Mouse (Mus musculus): ENCODE results near the gene Naa35. TPM values are rescaled to one million over a fixed set of nuclear protein-coding genes. Genes with fewer than 3 reads are reported as not detected.

The Naa35 gene
- polyA plus RNA-seq, 1 experiment, result 46.5 TPM

DNA sequence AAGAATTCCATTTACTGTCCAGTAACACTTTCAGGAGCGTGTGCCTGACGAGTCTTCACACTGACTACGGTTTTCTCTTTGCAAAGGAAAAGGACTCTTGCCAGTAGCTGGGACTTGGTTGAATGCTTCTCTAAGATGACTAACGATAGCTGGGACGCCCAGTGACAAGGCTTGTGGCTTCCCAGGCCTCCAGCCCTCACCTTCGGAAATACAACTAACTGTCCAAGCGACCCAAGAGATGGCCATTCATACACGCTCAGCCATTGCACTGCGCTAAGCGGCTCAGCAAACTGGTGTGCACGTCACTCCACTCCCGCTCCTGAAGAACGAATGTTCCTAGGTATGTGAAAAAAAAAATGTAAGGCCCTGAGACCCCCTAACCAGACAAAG lies 89.7 kb downstream of the Naa35 start:
- no peak overlapping the region for H3K27ac ChIP-seq (ENCODE audit: control insufficient read depth, insufficient read depth, low read depth, low read length)

GRCm38 (mm10) chr13:59675151-59676011 lies 90.3 kb downstream of the Naa35 start, which contains the start of gene Golm1:
Gene Golm1 (minus strand): TSS chr13:59675811.
- Histone ChIP-seq H3K27ac (ENCODE audit: control insufficient read depth, insufficient read depth, low read depth, low read length) (no peak within 1 kb of the TSS), H3K4me3 (ENCODE audit: control insufficient read depth, low read depth, low read length) (peak within 1 kb of the TSS; percentile 89), H3K4me1 (ENCODE audit: control insufficient read depth, insufficient read depth, low read length) (peaks cover 13% of the 10 kb centered on the region), H3K27me3 (ENCODE audit: control insufficient read depth, insufficient read depth, low read length) (peaks cover 4% of the 10 kb centered on the region), H3K36me3 (ENCODE audit: control insufficient read depth, insufficient read depth, low read length) (no peaks in the 10 kb centered on the region)
- TF ChIP-seq CTCF (IDR thresholded peaks at IDR 0.05; ENCODE audit: control insufficient read depth, insufficient read depth, insufficient replicate concordance, low read depth, low read length), result no peak
- TF ChIP-seq POLR2A (IDR thresholded peaks at IDR 0.05; ENCODE audit: control insufficient read depth, low read depth, low read length), result no peak

More for the DNA sequence above, 89.7 kb downstream of the Naa35 start:
- H3K4me3 ChIP-seq (ENCODE audit: control insufficient read depth, low read depth, low read length), result peak overlapping the region; percentile 1; the same call in 1 of the 2 replicates
- no peak for TF ChIP-seq POLR2A (IDR thresholded peaks at IDR 0.05; ENCODE audit: control insufficient read depth, low read depth, low read length)
- no peak for TF ChIP-seq CTCF (IDR thresholded peaks at IDR 0.05; ENCODE audit: control insufficient read depth, insufficient read depth, insufficient replicate concordance, low read depth, low read length)
- peaks cover 13% of the 10 kb centered on the region for H3K4me1 ChIP-seq (ENCODE audit: control insufficient read depth, insufficient read depth, low read length)
- peaks cover 4% of the 10 kb centered on the region for H3K27me3 ChIP-seq (ENCODE audit: control insufficient read depth, insufficient read depth, low read length)
- H3K36me3 ChIP-seq (ENCODE audit: control insufficient read depth, insufficient read depth, low read length), result no peaks in the 10 kb centered on the region

GRCm38 (mm10) chr13:59676316-59677229 lies 91.5 kb downstream of the Naa35 start:
- H3K36me3 ChIP-seq (ENCODE audit: control insufficient read depth, insufficient read depth, low read length), result no peaks in the 10 kb centered on the region

DNA sequence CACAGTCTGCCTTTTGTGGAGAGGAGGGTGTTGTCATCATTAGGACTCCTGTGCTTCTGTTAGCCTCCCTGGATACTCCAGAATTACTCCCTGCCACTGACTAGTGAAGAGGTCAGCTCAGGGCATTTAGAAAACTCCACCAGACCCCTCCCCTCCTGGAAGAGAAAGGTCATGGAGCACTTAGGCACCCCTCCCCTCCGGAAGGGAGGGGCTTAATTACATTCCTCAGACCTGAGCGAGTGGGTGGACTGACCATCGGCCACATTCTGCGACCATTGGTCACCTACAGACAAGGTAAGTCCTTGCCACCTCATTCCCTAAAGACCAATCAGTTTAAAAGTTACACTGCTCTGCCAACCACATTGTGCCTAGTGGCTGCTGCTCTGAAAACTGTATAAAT lies 94.2 kb downstream of the Naa35 start:
- H3K27me3 ChIP-seq (ENCODE audit: control insufficient read depth, insufficient read depth, low read length), result peaks cover 4% of the 10 kb centered on the region
- no peak overlapping the region for H3K4me3 ChIP-seq (ENCODE audit: control insufficient read depth, low read depth, low read length)
- peaks cover 17% of the 10 kb centered on the region for H3K4me1 ChIP-seq (ENCODE audit: control insufficient read depth, insufficient read depth, low read length)
- TF ChIP-seq POLR2A (IDR thresholded peaks at IDR 0.05; ENCODE audit: control insufficient read depth, low read depth, low read length), result no peak
- TF ChIP-seq CTCF (IDR thresholded peaks at IDR 0.05; ENCODE audit: control insufficient read depth, insufficient read depth, insufficient replicate concordance, low read depth, low read length), result no peak
- no peaks in the 10 kb centered on the region for H3K36me3 ChIP-seq (ENCODE audit: control insufficient read depth, insufficient read depth, low read length)
- no peak overlapping the region for H3K27ac ChIP-seq (ENCODE audit: control insufficient read depth, insufficient read depth, low read depth, low read length)

More at GRCm38 (mm10) chr13:59676316-59677229, 91.5 kb downstream of the Naa35 start:
- Histone ChIP-seq H3K4me1 (ENCODE audit: control insufficient read depth, insufficient read depth, low read length) (peaks cover 17% of the 10 kb centered on the region), H3K27ac (ENCODE audit: control insufficient read depth, insufficient read depth, low read depth, low read length) (no peak overlapping the region), H3K4me3 (ENCODE audit: control insufficient read depth, low read depth, low read length) (no peak overlapping the region), H3K27me3 (ENCODE audit: control insufficient read depth, insufficient read depth, low read length) (peaks cover 4% of the 10 kb centered on the region)
- TF ChIP-seq CTCF (IDR thresholded peaks at IDR 0.05; ENCODE audit: control insufficient read depth, insufficient read depth, insufficient replicate concordance, low read depth, low read length) (no peak), POLR2A (IDR thresholded peaks at IDR 0.05; ENCODE audit: control insufficient read depth, low read depth, low read length) (no peak)

DNA sequence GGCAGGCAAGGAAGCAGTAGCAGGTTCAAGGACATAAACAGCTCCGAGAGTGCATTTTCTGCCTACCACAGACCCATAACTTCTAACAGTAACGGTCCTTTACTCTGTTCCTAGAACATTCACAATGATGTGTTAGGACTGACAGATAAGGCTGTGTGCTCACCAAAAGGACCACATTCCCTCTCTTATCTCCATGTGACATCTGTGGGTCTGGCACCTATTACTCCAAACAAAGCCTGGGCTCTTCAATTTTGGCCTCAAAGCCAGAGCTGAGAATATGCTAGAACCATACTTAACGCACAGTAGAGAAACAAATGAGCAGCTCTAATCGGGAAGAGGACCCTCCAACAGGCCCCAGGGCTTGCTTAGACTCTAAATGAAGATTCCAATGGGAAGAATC lies 94.8 kb downstream of the Naa35 start:
- no peak overlapping the region for H3K27ac ChIP-seq (ENCODE audit: control insufficient read depth, insufficient read depth, low read depth, low read length)
- H3K4me3 ChIP-seq (ENCODE audit: control insufficient read depth, low read depth, low read length), result no peak overlapping the region
- TF ChIP-seq CTCF (IDR thresholded peaks at IDR 0.05; ENCODE audit: control insufficient read depth, insufficient read depth, insufficient replicate concordance, low read depth, low read length) (no peak), POLR2A (IDR thresholded peaks at IDR 0.05; ENCODE audit: control insufficient read depth, low read depth, low read length) (no peak)
- H3K27me3 ChIP-seq (ENCODE audit: control insufficient read depth, insufficient read depth, low read length), result peaks cover 4% of the 10 kb centered on the region
- H3K4me1 ChIP-seq (ENCODE audit: control insufficient read depth, insufficient read depth, low read length), result peaks cover 15% of the 10 kb centered on the region
- no peaks in the 10 kb centered on the region for H3K36me3 ChIP-seq (ENCODE audit: control insufficient read depth, insufficient read depth, low read length)

- Histone ChIP-seq H3K4me1 (ENCODE audit: control insufficient read depth, insufficient read depth, low read length) (peaks cover 12% of the 10 kb centered on the region), H3K4me3 (ENCODE audit: control insufficient read depth, low read depth, low read length) (no peak overlapping the region), H3K27me3 (ENCODE audit: control insufficient read depth, insufficient read depth, low read length) (no peaks in the 10 kb centered on the region), H3K36me3 (ENCODE audit: control insufficient read depth, insufficient read depth, low read length) (no peaks in the 10 kb centered on the region), H3K27ac (ENCODE audit: control insufficient read depth, insufficient read depth, low read depth, low read length) (no peak overlapping the region)
- TF ChIP-seq POLR2A (IDR thresholded peaks at IDR 0.05; ENCODE audit: control insufficient read depth, low read depth, low read length) (no peak), CTCF (IDR thresholded peaks at IDR 0.05; ENCODE audit: control insufficient read depth, insufficient read depth, insufficient replicate concordance, low read depth, low read length) (no peak)
Observed at GRCm38 (mm10) chr13:59682629-59683028, 97.6 kb downstream of the Naa35 start.

GRCm38 (mm10) chr13:59685236-59685635 lies 100.2 kb downstream of the Naa35 start:
- H3K27ac ChIP-seq (ENCODE audit: control insufficient read depth, insufficient read depth, low read depth, low read length), result no peak overlapping the region; the same call in 1 of the 2 replicates
- no peak overlapping the region for H3K4me3 ChIP-seq (ENCODE audit: control insufficient read depth, low read depth, low read length)
- no peaks in the 10 kb centered on the region for H3K36me3 ChIP-seq (ENCODE audit: control insufficient read depth, insufficient read depth, low read length)
- TF ChIP-seq POLR2A (IDR thresholded peaks at IDR 0.05; ENCODE audit: control insufficient read depth, low read depth, low read length) (no peak), CTCF (IDR thresholded peaks at IDR 0.05; ENCODE audit: control insufficient read depth, insufficient read depth, insufficient replicate concordance, low read depth, low read length) (no peak)
- H3K4me1 ChIP-seq (ENCODE audit: control insufficient read depth, insufficient read depth, low read length), result peaks cover 9% of the 10 kb centered on the region
- H3K27me3 ChIP-seq (ENCODE audit: control insufficient read depth, insufficient read depth, low read length), result no peaks in the 10 kb centered on the region

Other genes with a start within 250 kb of the Naa35 start
- gene Agtpbp1, start within 50 bp of the Naa35 start, polyA plus RNA-seq (2012; rRNA removed), result 74.6 and 82.5 TPM in 2 replicates
- gene Golm1, start 90.6 kb downstream of the Naa35 start, polyA plus RNA-seq (2012; rRNA removed), result 3.0 and 3.4 TPM in 2 replicates
- 23.4 and 24.2 TPM in 2 replicates for gene 4921517D22Rik, start 108.8 kb downstream of the Naa35 start, polyA plus RNA-seq (2012; rRNA removed)
- gene Spata31d1a, start 125.1 kb downstream of the Naa35 start, polyA plus RNA-seq (2012; rRNA removed), result 111 and 122 TPM in 2 replicates
- gene Spata31d1b, start 127.0 kb downstream of the Naa35 start, polyA plus RNA-seq (2012; rRNA removed), result 118 and 120 TPM in 2 replicates
- gene Spata31d1d, start 146.5 kb downstream of the Naa35 start, polyA plus RNA-seq (2012; rRNA removed), result 74.8 and 83.7 TPM in 2 replicates
- 45.6 and 46.7 TPM in 2 replicates for gene 1700014D04Rik, start 161.5 kb downstream of the Naa35 start, polyA plus RNA-seq (2012; rRNA removed)
- 149 and 158 TPM in 2 replicates for gene Isca1, start 184.6 kb downstream of the Naa35 start, polyA plus RNA-seq (2012; rRNA removed)
- not detected in 2 replicates for gene Gm49354, start 197.0 kb downstream of the Naa35 start, polyA plus RNA-seq (2012; rRNA removed)
- gene Tut7, start 237.9 kb downstream of the Naa35 start, polyA plus RNA-seq (2012; rRNA removed), result 9.5 and 10.1 TPM in 2 replicates